Mouse (Mus musculus) layer of hippocampus, adult 2 months (tissue): ENCODE results near the gene Il20rb. TPM values are rescaled to one million over a fixed set of nuclear protein-coding genes. Genes with fewer than 3 reads are reported as not detected.

Experiments used
- DNase-seq, 2 experiments: peaks; one replicate each; pipeline ENCODE4 v3.0.0; 2022; ENCODE audit warnings: low spot score in 2 of 2
- H3K27ac ChIP-seq: fragments of 200-600 bp; 2 replicates; pipeline ENCODE4 v1.8.1; 2022
- H3K4me3 ChIP-seq: fragments of 200-600 bp; 2 replicates; pipeline ENCODE4 v1.8.1; 2022; ENCODE audit warnings: mild to moderate bottlenecking
- CTCF ChIP-seq: fragments of 200-600 bp; conservative IDR thresholded peaks from 2 replicates; pipeline ENCODE4 v1.8.1; 2022; ENCODE audit warnings: antibody characterized with exemption, mild to moderate bottlenecking, moderate library complexity
- total RNA-seq, 2 experiments: library from RNA; stranded (reverse); gene quantifications; 2 replicates each; pipeline ENCODE4 v1.2.3; 2021

The Il20rb gene
- total RNA-seq, 2 experiments from 2014 or later = 4.3 to 4.8 TPM

DNA sequence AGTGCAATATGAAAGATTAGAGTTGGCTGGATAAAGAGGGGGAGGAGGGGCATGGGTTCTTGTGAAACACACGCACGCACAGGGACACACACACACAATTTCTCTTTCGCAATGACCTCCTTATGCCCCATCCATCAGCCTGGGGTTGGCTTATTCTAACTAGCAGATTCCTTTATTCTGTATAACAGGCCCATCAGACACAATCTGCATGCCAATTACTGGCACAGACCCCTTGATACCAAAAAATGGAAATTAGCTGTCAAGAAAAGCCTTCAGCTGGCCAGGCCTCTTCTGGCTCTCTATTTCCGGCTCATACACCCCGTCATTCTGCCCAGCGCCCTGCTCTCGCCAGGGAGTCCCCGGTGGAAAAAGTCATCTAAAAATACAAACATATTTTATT lies 47.1 kb downstream of the Il20rb start:
- Histone ChIP-seq H3K4me3 (no peak overlapping the region), H3K27ac (no peak overlapping the region; the same call in 1 of the 2 replicates)
- DNase-seq = no peak
- TF ChIP-seq CTCF = no peak

- no peak for TF ChIP-seq CTCF
- Histone ChIP-seq H3K27ac (no peak overlapping the region), H3K4me3 (no peak overlapping the region)
- DNase-seq = no peak
Observed at GRCm38 (mm10) chr9:100438994-100439393, 47.6 kb downstream of the Il20rb start.

DNA sequence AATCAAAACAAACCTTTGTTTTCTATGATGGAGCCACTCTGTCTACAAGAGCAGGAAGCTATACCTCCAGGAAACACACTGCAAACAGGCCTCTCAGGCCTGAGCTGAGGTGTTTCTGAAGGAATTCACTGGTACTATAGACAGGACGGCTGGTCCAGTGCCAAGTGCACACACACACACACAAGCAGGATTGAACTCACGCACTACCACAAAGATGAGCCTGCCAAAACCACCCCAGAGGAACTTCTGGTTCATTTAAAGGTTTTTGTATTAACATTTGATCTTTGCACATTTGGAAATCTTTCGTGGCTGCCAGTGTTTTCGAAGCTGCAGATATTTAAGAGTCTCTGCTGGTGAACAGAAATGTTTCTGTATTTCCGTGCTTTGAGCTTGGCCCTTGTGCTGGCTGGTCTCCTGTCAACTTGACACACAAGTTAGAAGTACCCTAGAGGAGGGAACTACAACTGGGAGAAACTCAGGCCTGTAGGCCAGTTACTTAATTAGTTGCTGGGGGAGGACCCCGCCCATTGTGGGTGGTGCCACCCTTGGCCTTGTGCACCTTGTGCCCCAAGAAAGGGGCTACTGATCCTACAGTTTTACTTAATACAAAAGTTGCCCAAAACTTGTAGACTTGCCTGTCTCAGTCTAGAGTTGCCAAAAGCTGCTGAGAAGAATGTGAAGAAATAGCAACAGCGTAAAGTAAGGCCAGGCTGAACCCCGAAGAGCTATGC lies 49.6 kb downstream of the Il20rb start:
- DNase-seq = no peak
- Histone ChIP-seq H3K27ac (no peak overlapping the region), H3K4me3 (no peak overlapping the region)
- TF ChIP-seq CTCF = no peak

- no peak for TF ChIP-seq CTCF
- DNase-seq = no peak
- Histone ChIP-seq H3K4me3 (no peak overlapping the region), H3K27ac (no peak overlapping the region)
Observed at GRCm38 (mm10) chr9:100431355-100431754, 55.2 kb downstream of the Il20rb start.

GRCm38 (mm10) chr9:100430911-100431310 lies 55.7 kb downstream of the Il20rb start:
- Histone ChIP-seq H3K27ac (no peak overlapping the region), H3K4me3 (no peak overlapping the region)
- no peak for TF ChIP-seq CTCF
- no peak for DNase-seq

DNA sequence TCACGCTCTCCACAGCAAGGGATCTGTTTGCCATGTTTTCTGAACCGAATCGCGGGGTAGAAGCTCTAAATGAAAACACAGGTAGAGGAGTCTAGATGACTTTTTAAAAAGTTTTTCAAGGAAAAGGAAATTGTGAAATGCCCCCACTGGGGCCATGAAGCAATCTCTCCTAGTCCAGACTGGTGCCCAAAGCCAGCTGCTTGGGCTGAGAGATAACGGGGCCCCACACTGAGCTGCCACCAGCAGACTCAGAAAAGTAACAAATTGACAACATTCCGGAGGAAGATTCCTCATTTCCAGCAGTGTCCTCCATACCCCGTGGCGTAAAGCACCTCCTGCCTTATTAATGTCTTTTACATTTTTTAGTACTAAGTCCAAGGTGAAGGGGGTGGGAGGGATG lies 66.9 kb downstream of the Il20rb start:
- Histone ChIP-seq H3K27ac (no peak overlapping the region), H3K4me3 (no peak overlapping the region)
- no peak for DNase-seq
- TF ChIP-seq CTCF = no peak

GRCm38 (mm10) chr9:100419103-100419502 lies 67.5 kb downstream of the Il20rb start:
- Histone ChIP-seq H3K4me3 (no peak overlapping the region), H3K27ac (no peak overlapping the region)
- no peak for TF ChIP-seq CTCF
- no peak for DNase-seq

GRCm38 (mm10) chr9:100416756-100417155 lies 69.8 kb downstream of the Il20rb start:
- no peak overlapping the region for H3K4me3 ChIP-seq
- no peak for DNase-seq
- H3K27ac ChIP-seq = no peak overlapping the region
- no peak for TF ChIP-seq CTCF

- no peak overlapping the region for H3K4me3 ChIP-seq
- DNase-seq = no peak
- no peak overlapping the region for H3K27ac ChIP-seq
- TF ChIP-seq CTCF = no peak
Observed at GRCm38 (mm10) chr9:100416299-100416698, 70.3 kb downstream of the Il20rb start.

- Histone ChIP-seq H3K4me3 (no peak overlapping the region), H3K27ac (no peak overlapping the region)
- TF ChIP-seq CTCF = peak; percentile 20; the same call in 1 of the 2 replicates
- DNase-seq = peak; percentile 57 to 72
Observed at GRCm38 (mm10) chr9:100415328-100415979, 71.1 kb downstream of the Il20rb start.

Other genes with a start within 250 kb of the Il20rb start
- gene Nck1, start 59.3 kb upstream of the Il20rb start, total RNA-seq = 10 to 100 TPM; 32.5 to 35.2 TPM
- 10 to 100 TPM; 17.2 to 18.6 TPM for gene Slc35g2, start 84.3 kb upstream of the Il20rb start, total RNA-seq
- gene Stag1, start 111.0 kb upstream of the Il20rb start, total RNA-seq = 10 to 100 TPM; 67.6 to 69.7 TPM